In the genomic region with DNA sequence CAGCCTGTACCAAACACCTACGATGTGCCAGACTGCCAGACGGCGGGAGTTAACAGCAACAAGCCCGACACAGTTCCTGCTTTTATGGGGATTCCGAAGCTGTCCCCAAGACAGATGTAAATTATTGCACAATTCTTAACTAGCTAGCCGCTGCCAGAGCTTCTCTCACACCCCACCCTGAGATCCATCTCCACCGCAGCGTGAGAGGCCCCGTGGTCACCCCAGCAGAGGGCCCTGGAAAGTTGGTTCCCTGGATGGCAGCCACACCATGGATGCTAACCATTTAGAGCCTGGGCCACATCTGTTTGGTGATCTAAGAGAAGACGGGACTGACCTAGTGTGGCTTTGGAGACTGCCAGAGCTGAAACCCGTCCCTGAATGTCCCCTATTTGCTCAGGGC, we compare ENCODE assay signal across 22 mouse cellular contexts. TPM values are rescaled to one million over a fixed set of nuclear protein-coding genes. Genes with fewer than 3 reads are reported as not detected.
A peak's percentile ranks its signal among the peaks of the same experiment; 100 is the strongest.
DNase-seq lines count a peak whose midpoint lies in the region; ATAC-seq and TF ChIP-seq lines count a peak whose summit lies in the region.
"Had no signal": no experiment of that assay in that cellular context is flagged by ENCODE, and none has a peak within 500 bp of the region (broad histone marks: within the 10 kb centered on the region; RNA-seq: fewer than 3 reads in every experiment).

No protein-coding gene starts in this region.

- no peak for ATAC-seq in intestine, embryonic 14.5 days (replicated peaks; ENCODE audit: low FRiP score, low TSS enrichment, low read depth)
- ATAC-seq in intestine, embryonic 16.5 days = no peak
- peak; percentile 15 for ATAC-seq in lung, embryonic 16.5 days (ENCODE audit: low read depth)
- ATAC-seq in megakaryocyte progenitor cell, adult 5-6 weeks (replicated peaks; ENCODE audit: poor library complexity) = 0 out of 2 replicates have a peak, but pooled peaks have one; percentile 10
- ATAC-seq: activated CD4-positive, CD25-positive, alpha-beta regulatory T cell, adult 4 months; hindbrain, postnatal 0 days; midbrain, embryonic 13.5 days had no signal

- no peaks in the 10 kb centered on the region; the same call in 1 of the 2 replicates for H3K27me3 ChIP-seq in intestine, embryonic 14.5 days (replicated peaks; ENCODE audit: control insufficient read depth, insufficient read depth, low read length)
- no peaks in the 10 kb centered on the region for H3K27me3 ChIP-seq in intestine, embryonic 16.5 days (replicated peaks; ENCODE audit: control insufficient read depth, insufficient read depth, low read length)
- H3K27me3 ChIP-seq in lung, embryonic 16.5 days (ENCODE audit: control insufficient read depth, insufficient read depth, low read depth, low read length) = peaks cover 8% of the 10 kb centered on the region; the same call in 1 of the 2 replicates

- H3K9me3 ChIP-seq in intestine, embryonic 14.5 days (ENCODE audit: control insufficient read depth, low read length) = no peaks in the 10 kb centered on the region
- no peaks in the 10 kb centered on the region for H3K9me3 ChIP-seq in intestine, embryonic 16.5 days (ENCODE audit: control insufficient read depth, low read length)
- H3K9me3 ChIP-seq in lung, embryonic 16.5 days (ENCODE audit: control insufficient read depth, low read length) = no peaks in the 10 kb centered on the region
- H3K9me3 ChIP-seq: embryonic facial prominence, embryonic 15.5 days; forebrain, embryonic 10.5 days; limb, embryonic 10.5 days; liver, embryonic 13.5 days; midbrain, embryonic 13.5 days had no signal

- 52% methylated on average over 11 of the region's 11 CpGs for WGBS in intestine, embryonic 14.5 days
- WGBS in intestine, embryonic 16.5 days = 53% methylated on average over 11 of the region's 11 CpGs
- WGBS in lung, embryonic 16.5 days = 46% methylated on average over 11 of the region's 11 CpGs
- WGBS in lung, adult 2 months = 51% methylated on average over 11 of the region's 11 CpGs

- no peak for DNase-seq in intestine, embryonic 14.5 days (ENCODE audit: low spot score)
- no peak for DNase-seq in lung, adult 2 months
- peak; percentile 48 for DNase-seq in heart, adult 8-10 months (ENCODE audit: low spot score)
- no peak for DNase-seq in thymus, postnatal 36 days
- no peak for DNase-seq in thymus, postnatal 14 days
- DNase-seq: adrenal gland, postnatal 25 days; cerebellum, adult 9-11 months; kidney, postnatal 10 days; liver, embryonic 13.5 days; right cerebral cortex, adult 18-20 months had no signal

- H3K4me2 ChIP-seq in intestine, embryonic 14.5 days (ENCODE audit: low read length) = no peak overlapping the region
- no peak overlapping the region for H3K4me2 ChIP-seq in intestine, embryonic 16.5 days (ENCODE audit: low read depth, low read length)
- no peak overlapping the region for H3K4me2 ChIP-seq in lung, embryonic 16.5 days (ENCODE audit: low read depth, low read length)
- H3K4me2 ChIP-seq: embryonic facial prominence, embryonic 15.5 days; liver, embryonic 13.5 days; midbrain, embryonic 13.5 days had no signal

- no peak overlapping the region for H3K9ac ChIP-seq in intestine, embryonic 14.5 days (ENCODE audit: low read length)
- no peak overlapping the region for H3K9ac ChIP-seq in intestine, embryonic 16.5 days (ENCODE audit: low read depth, low read length)
- H3K9ac ChIP-seq in lung, embryonic 16.5 days (ENCODE audit: low read length) = no peak overlapping the region
- H3K9ac ChIP-seq: embryonic facial prominence, embryonic 15.5 days; liver, embryonic 13.5 days; midbrain, embryonic 13.5 days had no signal

- H3K27ac ChIP-seq in intestine, embryonic 14.5 days (ENCODE audit: low read depth) = peak overlapping the region; percentile 20; the same call in 1 of the 2 replicates
- H3K27ac ChIP-seq in intestine, embryonic 16.5 days (ENCODE audit: low read length) = no peak overlapping the region
- H3K27ac ChIP-seq in lung, embryonic 16.5 days (ENCODE audit: low read length) = no peak overlapping the region
- H3K27ac ChIP-seq: embryonic facial prominence, embryonic 15.5 days; forebrain, embryonic 10.5 days; hindbrain, postnatal 0 days; left cerebral cortex, adult 2 months; limb, embryonic 10.5 days; liver, embryonic 13.5 days; midbrain, embryonic 13.5 days had no signal

- no peak for TF ChIP-seq POLR2A in lung, adult 2 months (IDR thresholded peaks at IDR 0.05; ENCODE audit: borderline replicate concordance, extremely low read depth, low read depth, low read length)

- H3K36me3 ChIP-seq in intestine, embryonic 14.5 days (ENCODE audit: control insufficient read depth, insufficient read depth, low read length) = no peaks in the 10 kb centered on the region
- no peaks in the 10 kb centered on the region for H3K36me3 ChIP-seq in intestine, embryonic 16.5 days (ENCODE audit: control insufficient read depth, insufficient read depth, low read length)
- no peaks in the 10 kb centered on the region for H3K36me3 ChIP-seq in lung, embryonic 16.5 days (ENCODE audit: control insufficient read depth, insufficient read depth, low read length)
- H3K36me3 ChIP-seq: embryonic facial prominence, embryonic 15.5 days; forebrain, embryonic 10.5 days; limb, embryonic 10.5 days; liver, embryonic 13.5 days; midbrain, embryonic 13.5 days had no signal

- H3K4me1 ChIP-seq in intestine, embryonic 14.5 days (replicated peaks; ENCODE audit: control insufficient read depth, insufficient read depth, low read length) = peaks cover 40% of the 10 kb centered on the region
- H3K4me1 ChIP-seq in intestine, embryonic 16.5 days (ENCODE audit: control insufficient read depth, insufficient read depth, low read length) = peaks cover 39% of the 10 kb centered on the region
- peaks cover 21% of the 10 kb centered on the region for H3K4me1 ChIP-seq in lung, embryonic 16.5 days (replicated peaks; ENCODE audit: control insufficient read depth, insufficient read depth, low read length)
- H3K4me1 ChIP-seq in lung, adult 2 months (ENCODE audit: control insufficient read depth, insufficient read depth, low read length) = 0 out of 2 replicates have a peak, but pooled peaks cover 2% of the 10 kb centered on the region
- H3K4me1 ChIP-seq: liver, embryonic 13.5 days had no signal

- H3K4me3 ChIP-seq in intestine, embryonic 14.5 days (ENCODE audit: low read depth, low read length) = no peak overlapping the region
- no peak overlapping the region for H3K4me3 ChIP-seq in intestine, embryonic 16.5 days (ENCODE audit: low read length)
- no peak overlapping the region for H3K4me3 ChIP-seq in lung, embryonic 16.5 days (ENCODE audit: low read length)
- no peak overlapping the region for H3K4me3 ChIP-seq in lung, adult 2 months (replicated peaks; ENCODE audit: extremely low read depth, low read depth, low read length)
- H3K4me3 ChIP-seq: embryonic facial prominence, embryonic 15.5 days; forebrain, embryonic 10.5 days; left cerebral cortex, adult 2 months; limb, embryonic 10.5 days; liver, embryonic 13.5 days; midbrain, embryonic 13.5 days had no signal

- no peak for TF ChIP-seq CTCF in lung, adult 2 months (IDR thresholded peaks at IDR 0.05; ENCODE audit: insufficient read depth, low read length)

RNA-seq across cellular contexts. Expression of gene Heyl, which starts 4.2 kb away (rescaled TPM):
- 16.0 and 16.8 TPM in 2 replicates for polyA plus RNA-seq in intestine, embryonic 14.5 days (2014; fragmentation: Nextera tagmentation; extraction: Ambion mirVana)
- polyA plus RNA-seq in intestine, embryonic 16.5 days (2015; fragmentation: Nextera tagmentation; extraction: Ambion mirVana) = 10.7 and 12.0 TPM in 2 replicates
- polyA plus RNA-seq in lung, embryonic 16.5 days (2015; fragmentation: Nextera tagmentation; extraction: Ambion mirVana) = 26.2 and 31.8 TPM in 2 replicates
- 17.9 and 18.0 TPM in 2 replicates for polyA plus RNA-seq in lung, adult 2 months (2012; rRNA removed)
- 10 to 100 TPM in 3 of 4 experiments, 1 to 10 TPM in 1; 9.7 to 11.7 (median 10.9) TPM for total RNA-seq in heart, adult 8-10 months (2022)
- total RNA-seq in megakaryocyte progenitor cell, adult 5-6 weeks (2015) = not detected in 2 replicates
- total RNA-seq in megakaryocyte progenitor cell, adult 5-6 weeks (2017) = not detected in 2 replicates
- total RNA-seq: hematopoietic stem cell, adult 5-6 weeks had no signal
- polyA plus RNA-seq: activated CD4-positive, CD25-positive, alpha-beta regulatory T cell, adult 4 months had no signal

RNA-seq across cellular contexts. Expression of gene Nt5c1a, which starts 27.9 kb away (rescaled TPM):
- polyA plus RNA-seq in intestine, embryonic 14.5 days (2014; fragmentation: Nextera tagmentation; extraction: Ambion mirVana) = not detected in 2 replicates
- polyA plus RNA-seq in intestine, embryonic 16.5 days (2015; fragmentation: Nextera tagmentation; extraction: Ambion mirVana) = not detected in 2 replicates
- 0.18 TPM in 1 of 2 replicates, not detected in the other for polyA plus RNA-seq in lung, embryonic 16.5 days (2015; fragmentation: Nextera tagmentation; extraction: Ambion mirVana)
- 0.69 and 0.77 TPM in 2 replicates for polyA plus RNA-seq in lung, adult 2 months (2012; rRNA removed)
- total RNA-seq in heart, adult 8-10 months (2022) = 10 to 100 TPM; 48.9 to 75.3 (median 70.1) TPM
- not detected in 2 replicates for total RNA-seq in megakaryocyte progenitor cell, adult 5-6 weeks (2015)
- total RNA-seq in megakaryocyte progenitor cell, adult 5-6 weeks (2017) = 0.88 TPM in 1 of 2 replicates, not detected in the other
- total RNA-seq: hematopoietic stem cell, adult 5-6 weeks had no signal
- polyA plus RNA-seq: activated CD4-positive, CD25-positive, alpha-beta regulatory T cell, adult 4 months; embryonic facial prominence, embryonic 15.5 days; forebrain, embryonic 10.5 days; limb, embryonic 10.5 days; liver, embryonic 13.5 days; midbrain, embryonic 13.5 days; small intestine, adult 2 months had no signal

RNA-seq across cellular contexts. Expression of gene Pabpc4, which starts 33.0 kb away (rescaled TPM):
- 72.1 and 72.2 TPM in 2 replicates for polyA plus RNA-seq in intestine, embryonic 14.5 days (2014; fragmentation: Nextera tagmentation; extraction: Ambion mirVana)
- polyA plus RNA-seq in intestine, embryonic 16.5 days (2015; fragmentation: Nextera tagmentation; extraction: Ambion mirVana) = 31.6 and 36.7 TPM in 2 replicates
- 25.4 and 28.2 TPM in 2 replicates for polyA plus RNA-seq in lung, embryonic 16.5 days (2015; fragmentation: Nextera tagmentation; extraction: Ambion mirVana)
- 60.3 and 65.4 TPM in 2 replicates for polyA plus RNA-seq in lung, adult 2 months (2012; rRNA removed)
- total RNA-seq in heart, adult 8-10 months (2022) = 100 to 1,000 TPM; 323 to 392 (median 367) TPM
- 141 and 168 TPM in 2 replicates for total RNA-seq in megakaryocyte progenitor cell, adult 5-6 weeks (2015)
- 118 and 136 TPM in 2 replicates for total RNA-seq in megakaryocyte progenitor cell, adult 5-6 weeks (2017)

RNA-seq across cellular contexts. Expression of gene Hpcal4, which starts 46.1 kb away (rescaled TPM):
- polyA plus RNA-seq in intestine, embryonic 14.5 days (2014; fragmentation: Nextera tagmentation; extraction: Ambion mirVana) = 7.5 and 7.8 TPM in 2 replicates
- polyA plus RNA-seq in intestine, embryonic 16.5 days (2015; fragmentation: Nextera tagmentation; extraction: Ambion mirVana) = 3.4 TPM in 2 replicates
- polyA plus RNA-seq in lung, embryonic 16.5 days (2015; fragmentation: Nextera tagmentation; extraction: Ambion mirVana) = 0.16 and 0.19 TPM in 2 replicates
- polyA plus RNA-seq in lung, adult 2 months (2012; rRNA removed) = 2.6 and 2.8 TPM in 2 replicates
- under 1 TPM; 0.14 to 0.25 (median 0.19) TPM for total RNA-seq in heart, adult 8-10 months (2022)
- not detected in 2 replicates for total RNA-seq in megakaryocyte progenitor cell, adult 5-6 weeks (2015)
- not detected in 2 replicates for total RNA-seq in megakaryocyte progenitor cell, adult 5-6 weeks (2017)
- total RNA-seq: hematopoietic stem cell, adult 5-6 weeks had no signal
- polyA plus RNA-seq: activated CD4-positive, CD25-positive, alpha-beta regulatory T cell, adult 4 months; liver, embryonic 13.5 days had no signal

Comparison
In these comparisons a context has a peak if more than half of its experiments do, and no peak if none do; other contexts are left out.
1. ATAC-seq: peak in lung, embryonic 16.5 days (single experiment) and megakaryocyte progenitor cell, adult 5-6 weeks (single experiment); none in intestine, embryonic 14.5 days (single experiment) and intestine, embryonic 16.5 days (single experiment).